Mouse (Mus musculus) hindbrain, embryonic 12.5 days (tissue): ENCODE results near the gene Tmprss11f. TPM values are rescaled to one million over a fixed set of nuclear protein-coding genes. Genes with fewer than 3 reads are reported as not detected.
"Not testable (repeated sequence)": the region's sequence is repeated elsewhere in the genome, so short reads cannot be mapped to it uniquely, and the experiment has no call there.

ENCODE experiments used
- ATAC-seq: fragments of 200-750 bp; cut with Nextera tagmentation; 2 replicates; pipeline ENCODE4 v1.8.0; 2017; ENCODE audit warnings: moderate TSS enrichment; ENCODE audit not compliant: low FRiP score
- H3K27ac ChIP-seq: fragments of 300-500 bp; sonication (generic); 2 replicates; pipeline ENCODE4 v1.5.1; 2016; ENCODE audit warnings: mild to moderate bottlenecking
- H3K27me3 ChIP-seq: fragments of 300-500 bp; sonication (generic); 2 replicates; pipeline ENCODE4 v1.6.1; 2016; ENCODE audit warnings: mild to moderate bottlenecking
- H3K36me3 ChIP-seq: fragments of 300-500 bp; sonication (generic); 2 replicates; pipeline ENCODE4 v1.6.1; 2016; ENCODE audit warnings: mild to moderate bottlenecking
- H3K4me1 ChIP-seq: fragments of 300-500 bp; sonication (generic); 2 replicates; pipeline ENCODE4 v1.6.1; 2016
- H3K4me2 ChIP-seq: fragments of 300-500 bp; sonication (generic); replicated peaks from 2 replicates; pipeline ENCODE4 v1.6.1; 2016; ENCODE audit warnings: mild to moderate bottlenecking
- H3K4me3 ChIP-seq: fragments of 300-500 bp; sonication (generic); 2 replicates; pipeline ENCODE4 v1.5.1; 2016; ENCODE audit warnings: mild to moderate bottlenecking
- H3K9ac ChIP-seq: fragments of 300-500 bp; sonication (generic); 2 replicates; pipeline ENCODE4 v1.6.1; 2016; ENCODE audit warnings: mild to moderate bottlenecking, moderate library complexity
- H3K9me3 ChIP-seq: fragments of 300-500 bp; sonication (generic); replicated peaks from 2 replicates; pipeline ENCODE4 v1.6.1; 2016; ENCODE audit warnings: mild to moderate bottlenecking
- WGBS: fragments of 180-500 bp; shearing (Covaris S2); methylation state at CpG from one replicate; pipeline ENCODE4 v1.1.7; 2016; 5-methylcytosine and 5-hydroxymethylcytosine counted together
- polyA plus RNA-seq: library from polyadenylated mRNA; unstranded; fragments of >200 nt; fragmentation: Nextera tagmentation; extraction: Ambion mirVana; gene quantifications from 2 replicates; pipeline ENCODE4 v1.2.1, GENCODE M21; 2016

Tmprss11f gene
- not detected in 2 replicates for polyA plus RNA-seq

GRCm38 (mm10) chr5:86632324-86632723 lies at the start of gene Tmprss11f:
Gene Tmprss11f (minus strand): TSS chr5:86632424.
- no peak for ATAC-seq
- Histone ChIP-seq H3K27me3 (no peaks in the 10 kb centered on the region), H3K4me1 (no peaks in the 10 kb centered on the region), H3K9me3 (no peaks in the 10 kb centered on the region), H3K27ac (no peak within 1 kb of the TSS), H3K36me3 (no peaks in the 10 kb centered on the region), H3K9ac (no peak within 1 kb of the TSS), H3K4me2 (no peak within 1 kb of the TSS), H3K4me3 (no peak within 1 kb of the TSS)
- WGBS = 84% methylated on average over 5 of the region's 5 CpGs

GRCm38 (mm10) chr5:86676262-86676661 lies 44.0 kb upstream of the Tmprss11f start, which contains the start of gene Tmprss11b:
Gene Tmprss11b (minus strand): TSS chr5:86676362.
- Histone ChIP-seq H3K4me2 (no peak within 1 kb of the TSS), H3K27me3 (no peaks in the 10 kb centered on the region), H3K9ac (no peak within 1 kb of the TSS), H3K27ac (no peak within 1 kb of the TSS), H3K4me1 (no peaks in the 10 kb centered on the region), H3K36me3 (no peaks in the 10 kb centered on the region), H3K9me3 (no peaks in the 10 kb centered on the region), H3K4me3 (no peak within 1 kb of the TSS)
- 88% methylated on average over 5 of the region's 5 CpGs for WGBS
- ATAC-seq = no peak

DNA sequence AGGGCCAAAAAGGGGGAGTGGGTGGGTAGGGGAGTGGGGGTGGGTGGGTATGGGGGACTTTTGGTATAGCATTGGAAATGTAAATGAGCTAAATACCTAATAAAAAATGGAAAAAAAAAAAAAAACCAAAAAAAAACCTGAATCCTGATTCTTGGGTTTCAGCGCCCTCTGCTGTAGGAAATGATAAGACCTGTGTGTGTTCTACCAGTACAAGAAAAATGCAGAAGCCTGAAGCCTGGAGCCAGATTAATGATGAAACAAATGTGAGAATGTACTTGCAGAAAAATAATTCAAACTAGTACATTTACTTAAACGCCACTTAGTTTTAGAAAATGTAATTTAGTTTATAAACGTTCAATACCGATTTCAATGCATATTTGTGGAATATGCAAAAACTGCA lies 17.0 kb upstream of the Tmprss11f start:
- H3K4me3 ChIP-seq, H3K27ac ChIP-seq, H3K9me3 ChIP-seq, H3K4me2 ChIP-seq, H3K4me1 ChIP-seq, H3K36me3 ChIP-seq, H3K27me3 ChIP-seq, H3K9ac ChIP-seq, ATAC-seq: not testable (repeated sequence)
- WGBS = 27% methylated on average over 4 of the region's 4 CpGs

DNA sequence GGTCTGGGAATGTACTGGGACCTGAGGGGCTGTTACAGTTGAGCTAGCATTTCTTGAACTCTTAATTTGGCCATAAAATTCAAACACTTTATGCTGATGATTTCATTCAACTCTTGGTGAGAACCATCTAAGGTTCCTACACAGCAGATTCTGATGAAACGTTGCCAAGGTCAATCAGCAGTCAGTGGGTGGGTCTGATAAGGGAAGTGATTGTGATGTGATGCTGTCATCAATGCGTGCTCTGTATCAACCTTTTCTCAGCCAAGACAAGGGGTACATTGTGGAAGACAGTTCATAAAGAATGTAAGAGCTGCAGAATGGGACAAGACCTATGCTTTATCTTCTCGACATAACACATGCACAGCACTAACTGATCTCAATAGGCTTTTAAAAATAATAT lies 8.6 kb upstream of the Tmprss11f start:
- WGBS = 63% methylated on average over 3 of the region's 3 CpGs
- Histone ChIP-seq H3K27ac (no peak overlapping the region), H3K4me1 (no peaks in the 10 kb centered on the region), H3K27me3 (no peaks in the 10 kb centered on the region), H3K4me3 (no peak overlapping the region), H3K36me3 (no peaks in the 10 kb centered on the region), H3K9me3 (no peaks in the 10 kb centered on the region), H3K4me2 (no peak overlapping the region), H3K9ac (no peak overlapping the region)
- ATAC-seq = no peak

- no peak overlapping the region for H3K4me3 ChIP-seq
- no peaks in the 10 kb centered on the region for H3K36me3 ChIP-seq
- 75% methylated on average over 2 of the region's 2 CpGs for WGBS
- no peaks in the 10 kb centered on the region for H3K27me3 ChIP-seq
- no peaks in the 10 kb centered on the region for H3K4me1 ChIP-seq
- H3K9ac ChIP-seq = no peak overlapping the region
- no peak for ATAC-seq
- no peaks in the 10 kb centered on the region for H3K9me3 ChIP-seq
- no peak overlapping the region for H3K4me2 ChIP-seq
- no peak overlapping the region for H3K27ac ChIP-seq
These were observed 1.5 kb downstream of the Tmprss11f start for GRCm38 (mm10) chr5:86630700-86631099.

GRCm38 (mm10) chr5:86621778-86622177 lies 10.4 kb downstream of the Tmprss11f start:
- WGBS = 85% methylated on average over 1 of the region's 1 CpGs
- Histone ChIP-seq H3K4me2 (no peak overlapping the region), H3K9me3 (no peaks in the 10 kb centered on the region), H3K4me1 (no peaks in the 10 kb centered on the region), H3K4me3 (no peak overlapping the region), H3K36me3 (no peaks in the 10 kb centered on the region), H3K9ac (no peak overlapping the region), H3K27me3 (no peaks in the 10 kb centered on the region), H3K27ac (no peak overlapping the region)
- ATAC-seq = no peak

- no peak for ATAC-seq
- no peaks in the 10 kb centered on the region for H3K36me3 ChIP-seq
- no peaks in the 10 kb centered on the region for H3K9me3 ChIP-seq
- no peaks in the 10 kb centered on the region for H3K27me3 ChIP-seq
- H3K4me2 ChIP-seq = no peak overlapping the region
- H3K9ac ChIP-seq = no peak overlapping the region
- H3K27ac ChIP-seq = no peak overlapping the region
- no peaks in the 10 kb centered on the region for H3K4me1 ChIP-seq
- 88% methylated on average over 3 of the region's 3 CpGs for WGBS
- H3K4me3 ChIP-seq = no peak overlapping the region
These were observed 46.3 kb downstream of the Tmprss11f start for GRCm38 (mm10) chr5:86585896-86586295.

DNA sequence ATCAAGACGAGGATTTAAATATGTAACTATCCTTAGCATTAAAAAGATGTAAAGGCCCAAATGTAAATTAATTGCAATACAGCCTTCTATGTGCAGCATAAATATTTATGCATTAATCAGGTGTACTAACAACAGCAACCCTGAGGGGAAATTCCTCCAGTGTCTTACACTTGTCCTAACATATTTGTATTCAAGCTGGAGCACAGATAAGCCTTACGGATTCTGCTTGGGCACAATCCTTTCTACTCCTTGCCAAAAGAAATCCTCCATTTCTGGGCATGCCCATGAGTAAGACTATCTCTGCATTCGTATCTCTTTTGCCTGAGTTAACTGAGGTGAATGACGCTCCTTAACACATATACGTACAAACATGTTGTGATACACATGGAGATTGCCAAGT lies 49.6 kb downstream of the Tmprss11f start:
- WGBS = 92% methylated on average over 5 of the region's 5 CpGs
- no peak for ATAC-seq
- H3K9me3 ChIP-seq = no peaks in the 10 kb centered on the region
- no peak overlapping the region for H3K9ac ChIP-seq
- no peaks in the 10 kb centered on the region for H3K4me1 ChIP-seq
- H3K4me3 ChIP-seq = no peak overlapping the region
- no peaks in the 10 kb centered on the region for H3K27me3 ChIP-seq
- H3K4me2 ChIP-seq = no peak overlapping the region
- no peaks in the 10 kb centered on the region for H3K36me3 ChIP-seq
- H3K27ac ChIP-seq = no peak overlapping the region

GRCm38 (mm10) chr5:86581998-86582397 lies 50.2 kb downstream of the Tmprss11f start:
- no peaks in the 10 kb centered on the region for H3K27me3 ChIP-seq
- H3K4me1 ChIP-seq = no peaks in the 10 kb centered on the region
- ATAC-seq = no peak
- 77% methylated on average over 5 of the region's 5 CpGs for WGBS
- no peak overlapping the region for H3K27ac ChIP-seq
- no peak overlapping the region for H3K9ac ChIP-seq
- H3K4me3 ChIP-seq = no peak overlapping the region
- H3K36me3 ChIP-seq = no peaks in the 10 kb centered on the region
- no peaks in the 10 kb centered on the region for H3K9me3 ChIP-seq
- H3K4me2 ChIP-seq = no peak overlapping the region

DNA sequence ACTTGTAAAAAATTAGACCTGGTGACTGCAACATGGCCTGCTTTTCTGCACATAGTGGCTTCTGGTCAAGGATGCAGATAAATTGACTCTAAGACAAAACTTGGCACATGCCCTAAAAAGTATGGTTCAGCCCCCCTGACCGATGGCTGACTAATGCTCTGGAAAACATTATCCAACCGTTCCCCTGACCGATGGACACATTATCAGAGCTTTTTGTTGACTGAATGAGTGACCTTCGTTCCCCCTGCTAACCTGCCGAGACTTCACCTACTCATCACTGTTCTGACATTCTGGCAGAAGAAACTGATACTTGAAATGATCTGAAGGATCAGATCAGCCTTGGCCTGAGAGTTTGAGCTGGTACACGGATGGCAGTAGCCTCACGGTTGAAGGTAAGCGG lies 53.5 kb downstream of the Tmprss11f start:
- not testable (repeated sequence) for H3K9ac ChIP-seq, H3K4me3 ChIP-seq, H3K4me1 ChIP-seq, H3K36me3 ChIP-seq, H3K27ac ChIP-seq, ATAC-seq, H3K4me2 ChIP-seq, H3K9me3 ChIP-seq, H3K27me3 ChIP-seq
- 89% methylated on average over 8 of the region's 8 CpGs for WGBS

GRCm38 (mm10) chr5:86546693-86547092 lies 85.5 kb downstream of the Tmprss11f start:
- no peak overlapping the region for H3K4me2 ChIP-seq
- 95% methylated on average over 2 of the region's 2 CpGs for whole genome bisulfite sequencing
- no peaks in the 10 kb centered on the region for H3K9me3 ChIP-seq
- no peaks in the 10 kb centered on the region for H3K4me1 ChIP-seq
- no peak overlapping the region for H3K27ac ChIP-seq
- no peak for ATAC-seq
- H3K9ac ChIP-seq = no peak overlapping the region
- no peak overlapping the region for H3K4me3 ChIP-seq
- H3K27me3 ChIP-seq = no peaks in the 10 kb centered on the region
- no peaks in the 10 kb centered on the region for H3K36me3 ChIP-seq

GRCm38 (mm10) chr5:86540601-86541000 lies 91.6 kb downstream of the Tmprss11f start:
- no peaks in the 10 kb centered on the region for H3K4me1 ChIP-seq
- H3K4me2 ChIP-seq = no peak overlapping the region
- no peak overlapping the region for H3K4me3 ChIP-seq
- ATAC-seq = no peak
- no peaks in the 10 kb centered on the region for H3K9me3 ChIP-seq
- H3K27me3 ChIP-seq = no peaks in the 10 kb centered on the region
- no peak overlapping the region for H3K27ac ChIP-seq
- H3K36me3 ChIP-seq = no peaks in the 10 kb centered on the region
- WGBS = 83% methylated on average over 3 of the region's 3 CpGs
- H3K9ac ChIP-seq = no peak overlapping the region

- no peak for ATAC-seq
- no peak overlapping the region for H3K4me2 ChIP-seq
- H3K4me3 ChIP-seq = no peak overlapping the region
- no peak overlapping the region for H3K9ac ChIP-seq
- H3K27ac ChIP-seq = no peak overlapping the region
- no peaks in the 10 kb centered on the region for H3K9me3 ChIP-seq
- no peaks in the 10 kb centered on the region for H3K36me3 ChIP-seq
- WGBS = 74% methylated on average over 2 of the region's 2 CpGs
- H3K4me1 ChIP-seq = no peaks in the 10 kb centered on the region
- no peaks in the 10 kb centered on the region for H3K27me3 ChIP-seq
These were observed 103.5 kb downstream of the Tmprss11f start for GRCm38 (mm10) chr5:86528725-86529124.
